Mouse (Mus musculus) heart, adult 18-20 months (tissue): ENCODE measurements around the gene Prkce. TPM values are rescaled to one million over a fixed set of nuclear protein-coding genes. Genes with fewer than 3 reads are reported as not detected.
"Not testable (repeated sequence)": the region's sequence is repeated elsewhere in the genome, so short reads cannot be mapped to it uniquely, and the experiment has no call there.

Experiments used
- DNase-seq, 2 experiments: peaks; one replicate each; pipeline ENCODE4 v3.0.0; 2021 to 2022; ENCODE audit warnings: mixed read lengths in 1 of 2
- total RNA-seq, 2 experiments: library from RNA; stranded (reverse); gene quantifications; 2 replicates each; pipeline ENCODE4 v1.2.3; 2021

Gene Prkce
- total RNA-seq, 2 experiments from 2014 or later: 26.1 to 27.0 TPM

GRCm38 (mm10) chr17:86476674-86477073, 309.1 kb downstream of the Prkce start:
- DNase-seq: no peak

GRCm38 (mm10) chr17:86477401-86477800, 309.8 kb downstream of the Prkce start:
- DNase-seq: not testable (repeated sequence)

- DNase-seq: no peak
Observed at GRCm38 (mm10) chr17:86479406-86479805, 311.8 kb downstream of the Prkce start.

GRCm38 (mm10) chr17:86482675-86483074, 315.1 kb downstream of the Prkce start:
- no peak for DNase-seq

- DNase-seq: peak; percentile 80 to 94
Observed at GRCm38 (mm10) chr17:86484087-86484737, 316.6 kb downstream of the Prkce start.

- no peak for DNase-seq
Observed at GRCm38 (mm10) chr17:86486657-86487056, 319.1 kb downstream of the Prkce start.

- no peak for DNase-seq
Observed at GRCm38 (mm10) chr17:86487450-86487849, 319.9 kb downstream of the Prkce start.

- DNase-seq: no peak
Observed at GRCm38 (mm10) chr17:86489827-86490226, 322.2 kb downstream of the Prkce start.

- DNase-seq: no peak
Observed at GRCm38 (mm10) chr17:86492376-86492775, 324.8 kb downstream of the Prkce start.

GRCm38 (mm10) chr17:86493891-86494420, 326.4 kb downstream of the Prkce start:
- DNase-seq: no peak

- no peak for DNase-seq
Observed at GRCm38 (mm10) chr17:86494494-86494893, 326.9 kb downstream of the Prkce start.

- DNase-seq: peak in 1 of 2 experiments; percentile 33
Observed at GRCm38 (mm10) chr17:86494895-86495294, 327.3 kb downstream of the Prkce start.

- DNase-seq: peak; percentile 56 to 58
Observed at GRCm38 (mm10) chr17:86496123-86496771, 328.7 kb downstream of the Prkce start.

- DNase-seq: no peak
Observed at GRCm38 (mm10) chr17:86497302-86497701, 329.7 kb downstream of the Prkce start.

GRCm38 (mm10) chr17:86499359-86500045, 331.9 kb downstream of the Prkce start:
- DNase-seq: peak; percentile 64 to 75

GRCm38 (mm10) chr17:86501393-86501792, 333.8 kb downstream of the Prkce start:
- peak in 1 of 2 experiments; percentile 28 for DNase-seq

GRCm38 (mm10) chr17:86503208-86503897, 335.8 kb downstream of the Prkce start:
- no peak for DNase-seq

GRCm38 (mm10) chr17:86505183-86505631, 337.6 kb downstream of the Prkce start, which contains the start of gene Gm10309:
Gene Gm10309, minus strand, starts transcription at chr17:86505232.
- peak; percentile 82 to 84 for DNase-seq

- DNase-seq: no peak
Observed at GRCm38 (mm10) chr17:86506881-86507280, 339.3 kb downstream of the Prkce start.

GRCm38 (mm10) chr17:86507342-86508211, 340.0 kb downstream of the Prkce start:
- DNase-seq: peak; percentile 63 to 79

GRCm38 (mm10) chr17:86508212-86508490, 340.6 kb downstream of the Prkce start:
- DNase-seq: no peak
